Mouse (Mus musculus) left cerebral cortex, postnatal 36 days (tissue): ENCODE results near the gene Gm6408. TPM values are rescaled to one million over a fixed set of nuclear protein-coding genes. Genes with fewer than 3 reads are reported as not detected.
A peak's percentile ranks its signal among the peaks of the same experiment; 100 is the strongest.
"Not testable (repeated sequence)": the region's sequence is repeated elsewhere in the genome, so short reads cannot be mapped to it uniquely, and the experiment has no call there.

ENCODE experiments used
- DNase-seq, 2 experiments: peaks; one replicate each; pipeline ENCODE4 v3.0.0; 2021 to 2022; ENCODE audit warnings: low spot score in 2 of 2, mixed read lengths in 1 of 2
- intact Hi-C: fragments of 180-260 bp; cut with DNase I; formaldehyde crosslinking; loops from one replicate; pipeline ENCODE4 v1.15.1; 2025
- total RNA-seq, 2 experiments: library from RNA; stranded (reverse); gene quantifications; 2 replicates each; pipeline ENCODE4 v1.2.3; 2021

Gm6408 gene
- not detected for total RNA-seq

DNA sequence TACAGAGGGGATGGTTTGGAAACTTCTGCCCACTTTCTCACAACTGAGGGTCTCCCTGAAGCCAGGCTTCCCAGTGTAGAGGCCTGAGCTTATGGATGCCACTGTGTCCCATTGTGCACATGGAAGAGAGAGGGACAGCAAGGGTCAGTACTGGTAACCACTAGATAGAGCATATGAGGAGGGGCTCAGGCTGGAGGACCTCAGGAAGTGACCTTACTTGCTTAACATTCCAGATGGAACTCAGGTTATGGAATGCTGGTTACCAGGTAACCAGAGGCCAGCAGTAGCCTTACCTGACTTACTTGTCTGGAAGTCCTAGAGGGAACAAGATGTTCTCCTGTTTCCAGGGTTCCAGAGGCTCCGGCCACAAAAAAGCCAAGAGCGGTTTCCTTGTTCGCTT, at the start of gene Gm6408:
Gene Gm6408, plus strand, starts transcription at position 301 of the 400 bp plus-strand sequence.
- DNase-seq, intact Hi-C loops: not testable (repeated sequence)

DNA sequence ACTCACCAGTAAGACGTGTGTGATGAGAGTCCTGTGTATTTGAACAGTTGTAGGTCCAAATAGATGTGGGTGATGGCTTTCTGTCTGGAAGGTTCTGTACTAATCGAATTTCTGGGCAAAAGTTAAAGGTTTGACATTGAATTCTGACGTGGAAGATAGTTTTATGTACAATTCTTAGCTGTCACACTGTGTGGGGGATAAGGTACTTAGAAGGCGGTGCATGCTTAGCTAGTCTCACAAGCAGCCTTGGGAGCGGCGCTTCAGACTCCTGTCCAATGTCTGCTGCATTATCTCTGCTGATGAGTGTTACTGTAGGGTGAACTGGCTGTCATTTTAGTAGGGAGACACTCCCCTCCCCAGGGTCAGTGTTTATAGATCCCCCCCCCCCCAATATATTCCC, 49.3 kb upstream of the Gm6408 start:
- intact Hi-C loops, result no loop called here
- DNase-seq, result no peak

DNA sequence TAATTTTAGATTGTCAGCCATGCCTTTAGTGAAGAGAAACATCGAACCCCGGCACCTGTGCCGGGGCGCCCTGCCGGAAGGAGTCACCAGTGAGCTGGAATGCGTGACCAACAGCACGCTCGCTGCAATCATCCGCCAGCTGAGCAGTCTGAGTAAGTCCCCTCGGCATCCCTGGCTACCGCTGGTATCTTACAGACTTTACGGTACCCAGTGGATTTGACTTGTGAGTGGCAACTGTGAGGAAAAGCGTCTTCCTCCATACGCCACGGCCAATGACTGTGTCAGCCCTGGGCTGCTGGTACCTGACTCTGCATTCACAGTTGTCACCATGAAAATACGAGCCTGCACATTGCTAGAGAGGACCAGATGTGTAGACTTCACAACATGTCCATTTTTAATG, 46.4 kb upstream of the Gm6408 start:
- DNase-seq, result no peak
- intact Hi-C loops, result no loop called here

DNA sequence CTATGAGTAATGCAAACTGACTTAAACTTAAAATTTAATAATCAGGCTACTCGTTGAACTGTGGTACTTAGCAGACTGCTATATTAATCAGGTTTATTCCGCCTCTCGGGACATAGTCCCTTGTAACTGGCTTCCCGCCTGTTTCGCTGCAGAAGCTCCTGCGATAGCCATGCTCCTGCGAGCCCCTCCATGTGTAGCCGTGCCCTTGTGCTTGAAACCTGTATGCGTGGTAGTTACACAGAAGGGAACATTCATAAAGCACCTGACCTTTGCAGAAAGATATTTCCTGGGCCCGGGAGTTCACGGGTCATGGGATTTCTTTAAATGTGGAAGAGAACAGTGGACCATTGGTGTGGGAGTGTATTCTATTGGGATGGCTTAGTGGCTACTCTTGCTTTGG, 45.0 kb upstream of the Gm6408 start:
- intact Hi-C loops, result no loop called here
- DNase-seq, result no peak

DNA sequence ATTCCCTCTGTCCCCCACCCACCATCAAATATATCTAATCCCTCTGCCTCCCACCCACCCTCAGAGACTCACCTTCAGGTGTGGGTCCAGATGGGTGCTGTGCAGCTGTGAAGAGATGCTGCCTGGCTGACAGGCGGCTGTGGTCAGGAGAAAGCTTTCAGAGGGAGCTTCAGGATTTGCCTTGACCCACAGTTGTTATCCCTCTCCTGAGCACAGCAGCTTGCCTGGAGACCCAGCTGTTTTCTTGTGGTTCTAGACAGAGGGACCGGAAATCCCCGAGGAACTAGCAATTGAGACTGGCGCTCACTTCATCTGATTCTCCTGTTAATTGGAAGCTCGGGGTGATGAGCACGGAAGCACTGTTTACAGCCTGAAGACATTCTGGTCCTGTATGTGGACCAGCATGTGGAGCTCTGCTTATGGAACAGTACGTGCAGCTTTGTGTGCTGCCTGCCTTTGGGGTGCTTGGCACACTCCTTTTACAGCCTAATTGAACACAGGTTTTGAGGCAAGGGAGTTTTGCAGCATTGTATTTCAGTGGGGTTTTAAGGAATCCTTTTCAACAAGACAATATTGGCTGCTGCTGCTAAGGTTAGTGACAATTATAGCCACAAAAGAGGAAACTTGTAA, 42.5 kb upstream of the Gm6408 start:
- DNase-seq, result no peak
- intact Hi-C loops, result no loop called here

DNA sequence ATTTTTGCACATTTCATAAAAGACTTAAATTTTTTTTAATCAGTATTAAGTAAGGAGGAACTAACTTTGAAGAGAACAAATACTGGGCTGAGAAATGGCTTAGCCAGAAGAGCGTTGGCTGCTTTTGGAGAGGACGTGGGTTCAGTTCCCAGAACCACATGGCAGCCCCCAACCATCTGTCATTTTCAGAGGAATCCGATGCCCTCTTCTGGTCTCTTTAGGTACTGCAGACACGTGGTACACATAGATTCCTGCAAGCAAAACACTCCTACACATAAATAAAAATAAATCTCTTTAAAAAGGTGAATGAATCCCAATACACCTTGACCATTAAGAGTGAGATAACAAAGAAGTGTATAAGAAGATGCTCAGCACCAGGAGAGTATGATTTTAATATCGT, 41.5 kb upstream of the Gm6408 start:
- DNase-seq, result no peak
- intact Hi-C loops, result no loop called here

DNA sequence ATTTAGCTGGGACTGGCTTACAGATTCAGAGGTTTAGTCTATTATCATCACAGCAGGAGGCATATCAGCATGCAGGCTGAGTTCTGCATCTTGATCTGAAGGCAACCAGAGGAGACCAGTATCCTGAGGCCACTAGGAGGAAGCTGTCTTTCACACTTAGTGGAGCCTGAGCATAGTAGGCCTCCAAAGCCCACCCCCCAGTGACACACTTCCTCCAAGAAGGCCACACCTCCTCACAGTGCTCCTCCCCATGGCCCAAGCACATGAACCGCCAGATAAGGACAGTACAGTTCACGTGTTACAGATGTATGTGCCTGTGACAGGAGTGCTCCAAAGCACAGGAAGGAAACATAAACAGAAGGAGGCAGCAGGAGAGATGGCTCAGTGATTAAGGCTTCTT, 39.0 kb upstream of the Gm6408 start:
- DNase-seq, result no peak
- intact Hi-C loops, result no loop called here

DNA sequence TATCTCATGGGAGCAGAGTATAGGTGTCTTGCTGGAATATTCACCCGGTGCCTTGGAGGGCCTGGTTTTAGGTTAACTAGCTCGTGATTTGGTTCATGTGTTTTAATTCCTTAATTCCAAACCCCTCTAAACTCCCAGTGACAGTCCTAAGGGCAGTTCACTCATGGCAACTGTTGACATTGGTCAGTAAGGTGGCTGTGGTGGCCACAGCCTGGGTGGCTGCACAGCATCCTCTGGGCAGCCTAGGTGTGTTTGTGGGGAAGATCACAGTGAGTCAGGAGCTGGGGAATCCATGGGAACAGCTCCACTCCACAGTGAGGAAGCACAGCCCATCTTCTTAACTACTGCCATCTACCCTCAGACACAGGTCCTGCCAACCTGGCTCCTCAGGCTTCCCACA, 35.1 kb upstream of the Gm6408 start:
- intact Hi-C loops, result no loop called here
- DNase-seq, result no peak

DNA sequence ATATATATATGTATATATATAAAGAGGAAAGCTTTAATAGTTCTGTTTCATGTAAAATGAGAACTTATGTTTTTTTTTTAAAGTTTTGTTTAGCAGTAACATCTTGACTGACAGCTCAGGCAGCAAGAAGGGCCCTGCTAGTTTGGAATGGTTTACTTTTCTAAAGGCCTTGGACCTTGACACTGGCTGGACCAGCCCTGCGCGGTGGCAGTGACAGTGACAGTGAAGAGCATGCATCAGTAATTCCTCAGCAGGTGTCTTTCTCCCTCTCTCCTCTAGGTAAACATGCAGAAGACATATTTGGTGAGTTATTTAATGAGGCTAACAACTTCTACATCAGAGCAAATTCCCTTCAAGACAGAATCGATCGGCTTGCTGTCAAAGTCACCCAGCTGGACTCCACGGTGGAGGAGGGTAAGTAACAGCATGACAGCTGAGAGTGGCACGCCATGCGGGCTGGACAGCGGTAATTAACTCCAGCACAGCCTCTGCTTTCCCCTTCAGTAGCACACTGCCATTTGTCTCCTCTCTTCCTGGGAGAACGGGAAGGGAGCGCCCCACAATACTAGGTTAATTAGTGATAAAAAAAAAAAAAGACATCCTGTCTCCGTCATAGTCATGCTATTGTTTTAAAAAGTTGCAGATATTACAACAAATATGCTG, 30.0 kb upstream of the Gm6408 start:
- DNase-seq, result no peak
- intact Hi-C loops, result no loop called here

DNA sequence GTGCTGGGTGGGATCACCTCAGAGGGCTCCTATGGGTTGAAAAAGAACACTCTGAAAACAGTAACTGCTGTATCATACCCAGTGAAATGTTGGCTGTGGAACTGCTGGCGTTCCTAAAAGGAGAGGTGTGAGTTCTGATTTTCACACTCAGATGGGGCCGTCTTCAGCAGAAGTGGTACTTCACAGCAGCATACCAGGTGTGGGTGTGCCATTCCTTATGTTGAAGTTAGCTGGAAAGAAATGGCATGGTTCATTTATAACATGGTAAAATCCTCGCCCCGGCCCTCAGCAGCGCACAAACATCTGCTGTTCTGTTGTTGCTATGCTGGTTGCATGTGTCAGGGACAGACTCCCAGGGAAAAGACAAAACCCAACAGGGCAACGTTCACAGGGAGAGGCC, 28.2 kb upstream of the Gm6408 start:
- peak; percentile 33 to 34 for DNase-seq

DNA sequence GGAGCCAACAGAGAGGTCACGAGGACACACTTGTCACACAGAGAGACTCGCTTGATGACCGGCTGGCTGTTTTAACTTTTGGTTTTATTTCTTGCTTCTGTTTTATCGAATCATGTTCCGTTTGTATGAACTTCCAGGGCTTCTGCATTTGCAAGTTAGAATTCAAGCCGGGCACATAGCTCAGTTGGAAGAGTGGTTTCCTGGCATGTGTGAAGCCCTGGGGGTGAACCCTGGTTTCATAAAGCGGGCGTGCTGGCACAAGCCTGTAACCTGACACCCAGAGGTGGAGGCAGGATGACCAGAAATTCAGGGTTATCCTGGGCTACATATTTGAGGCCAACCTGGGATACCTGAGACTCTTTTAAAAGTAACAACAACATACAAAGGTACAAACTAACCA, 20.2 kb upstream of the Gm6408 start:
- intact Hi-C loops, result loop anchor here (5.0 kb wide), 1 partner anchor 44 kb away; no protein-coding TSS in a partner anchor
- DNase-seq, result no peak

More for the DNA sequence above, 28.2 kb upstream of the Gm6408 start:
- intact Hi-C loops, result no loop called here

DNA sequence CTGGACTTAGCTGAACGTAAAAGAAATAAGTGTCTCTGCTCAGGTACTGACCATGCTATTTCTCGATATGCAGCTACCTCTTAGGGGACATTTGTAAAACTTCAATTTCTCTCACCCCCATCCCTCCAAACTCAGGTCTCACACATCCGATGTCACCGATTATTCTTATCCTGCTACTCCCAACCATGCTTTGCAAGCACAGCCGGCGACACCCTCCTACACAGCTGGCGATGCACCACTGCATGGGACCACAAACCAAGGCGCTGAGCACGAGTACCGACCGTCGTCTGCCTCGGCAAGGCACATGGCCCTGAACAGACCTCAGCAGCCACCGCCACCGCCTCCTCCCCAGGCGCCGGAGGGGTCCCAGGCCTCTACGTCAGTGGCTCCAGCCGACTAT, 15.1 kb upstream of the Gm6408 start:
- DNase-seq, result peak; percentile 19 to 32
- intact Hi-C loops, result no loop called here

DNA sequence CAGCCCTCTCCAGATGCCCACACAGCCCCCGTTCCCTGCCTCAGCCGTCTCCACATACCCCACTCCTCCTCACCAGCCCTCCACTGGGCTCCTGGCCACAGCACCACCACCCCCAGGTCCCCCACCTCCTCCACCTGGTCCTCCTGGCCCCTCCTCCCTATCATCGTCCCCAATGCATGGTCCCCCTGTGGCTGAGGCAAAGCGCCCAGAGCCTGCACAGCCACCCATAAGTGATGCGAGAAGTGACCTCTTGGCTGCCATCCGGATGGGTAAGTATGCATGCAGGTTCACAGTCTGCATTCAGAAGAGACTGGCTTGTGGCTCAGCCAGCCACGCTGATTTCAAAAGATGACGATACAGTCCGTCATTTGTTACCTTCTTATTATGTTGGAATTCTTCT, 13.5 kb upstream of the Gm6408 start:
- no peak for DNase-seq
- intact Hi-C loops, result no loop called here

DNA sequence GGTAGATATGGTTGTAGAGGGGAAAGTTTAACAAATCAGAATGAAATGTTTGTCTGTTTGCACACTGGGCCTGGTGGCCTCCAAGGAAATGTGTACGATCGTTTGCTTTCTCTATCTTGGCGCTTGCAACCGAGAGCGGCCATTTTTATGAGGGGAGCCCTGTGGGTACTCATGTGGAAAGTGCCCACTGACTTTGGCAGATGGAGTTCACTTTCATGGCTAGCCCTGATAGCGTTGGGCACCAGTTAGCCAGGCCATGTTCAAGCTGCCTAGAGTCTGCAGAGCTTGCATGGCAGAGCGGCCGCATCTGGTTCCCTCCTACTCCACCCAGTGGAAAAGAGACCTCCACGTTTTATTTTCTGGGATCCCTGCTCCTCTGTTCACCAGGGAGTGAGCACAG, 10.9 kb upstream of the Gm6408 start:
- intact Hi-C loops, result loop anchor here (5.0 kb wide), 1 partner anchor 144 kb away; no protein-coding TSS in a partner anchor
- DNase-seq, result no peak

DNA sequence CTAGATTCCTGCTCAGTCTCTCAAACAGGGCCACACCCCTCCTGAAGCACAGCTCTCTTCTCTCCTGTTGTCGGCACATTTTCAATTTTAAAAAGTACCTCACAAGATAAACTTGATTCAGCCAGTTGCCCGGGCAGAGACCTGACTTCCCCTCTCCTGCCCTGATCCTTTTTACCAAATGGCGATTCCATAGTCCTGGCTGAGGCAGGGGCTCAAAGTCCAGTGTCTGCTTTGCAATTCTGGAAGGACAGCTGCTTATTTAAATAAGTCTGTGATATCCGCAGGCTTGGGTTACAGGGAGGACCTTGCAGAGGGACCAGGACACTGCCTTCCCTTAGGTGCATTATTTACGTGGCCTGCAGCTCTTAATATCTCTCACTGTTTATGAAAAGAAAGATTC, 10.5 kb upstream of the Gm6408 start:
- no peak for DNase-seq
- intact Hi-C loops, result loop anchor here (5.0 kb wide), 1 partner anchor 144 kb away; no protein-coding TSS in a partner anchor

DNA sequence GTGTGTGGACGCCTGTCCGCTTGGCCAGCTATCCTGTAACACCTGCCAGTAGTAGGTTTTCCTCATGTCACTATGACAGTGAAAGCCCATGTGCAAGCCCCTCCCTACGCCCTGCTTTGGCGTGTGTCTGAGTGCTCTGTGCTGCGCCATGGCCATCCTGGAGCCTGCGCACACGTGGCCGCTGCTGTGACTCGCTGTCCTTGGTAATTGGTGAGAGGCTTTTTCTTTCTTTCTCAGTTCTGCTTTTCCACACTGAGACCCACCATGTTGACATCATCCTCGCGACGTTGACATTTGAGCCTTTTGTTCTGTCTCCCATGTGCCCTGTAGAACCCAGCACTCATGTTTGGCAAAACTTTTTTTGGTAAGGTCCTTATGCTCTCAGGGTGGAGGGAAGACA, 9.9 kb upstream of the Gm6408 start:
- intact Hi-C loops, result loop anchor here (5.0 kb wide), 1 partner anchor 145 kb away; no protein-coding TSS in a partner anchor
- no peak for DNase-seq

DNA sequence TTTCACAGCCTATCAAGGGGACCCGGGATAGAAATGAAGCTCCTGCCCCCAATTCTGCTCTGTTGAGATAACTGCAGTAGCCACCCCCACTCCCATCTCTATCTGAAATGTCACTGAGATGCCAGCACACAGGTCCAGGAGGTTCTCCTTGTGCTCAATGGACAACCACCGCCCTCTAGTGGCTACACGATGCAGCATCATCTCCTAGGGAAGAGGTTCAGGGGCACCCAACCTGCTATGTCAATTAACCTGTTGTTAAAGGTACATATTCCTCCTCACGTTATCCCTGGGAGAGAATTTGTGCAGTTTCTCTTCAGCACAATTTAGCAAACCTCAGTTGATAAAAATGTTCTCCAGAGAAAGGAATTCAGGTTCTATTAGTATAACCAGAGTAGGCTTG, 2.2 kb upstream of the Gm6408 start:
- DNase-seq, result peak; percentile 25 to 40
- intact Hi-C loops, result not testable (repeated sequence)

DNA sequence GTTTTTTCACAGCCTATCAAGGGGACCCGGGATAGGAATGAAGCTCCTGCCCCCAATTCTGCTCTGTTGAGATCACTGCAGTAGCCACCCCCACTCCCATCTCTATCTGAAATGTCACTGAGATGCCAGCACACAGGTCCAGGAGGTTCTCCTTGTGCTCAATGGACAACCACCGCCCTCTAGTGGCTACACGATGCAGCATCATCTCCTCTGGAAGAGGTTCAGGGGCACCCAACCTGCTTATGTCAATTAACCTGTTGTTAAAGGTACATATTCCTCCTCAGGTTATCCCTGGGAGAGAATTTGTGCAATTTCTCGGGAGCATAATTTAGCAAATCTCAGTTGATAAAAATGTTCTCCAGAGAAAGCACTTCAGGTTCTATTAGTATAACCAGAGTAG, 7.2 kb downstream of the Gm6408 start:
- intact Hi-C loops, result not testable (repeated sequence)

DNA sequence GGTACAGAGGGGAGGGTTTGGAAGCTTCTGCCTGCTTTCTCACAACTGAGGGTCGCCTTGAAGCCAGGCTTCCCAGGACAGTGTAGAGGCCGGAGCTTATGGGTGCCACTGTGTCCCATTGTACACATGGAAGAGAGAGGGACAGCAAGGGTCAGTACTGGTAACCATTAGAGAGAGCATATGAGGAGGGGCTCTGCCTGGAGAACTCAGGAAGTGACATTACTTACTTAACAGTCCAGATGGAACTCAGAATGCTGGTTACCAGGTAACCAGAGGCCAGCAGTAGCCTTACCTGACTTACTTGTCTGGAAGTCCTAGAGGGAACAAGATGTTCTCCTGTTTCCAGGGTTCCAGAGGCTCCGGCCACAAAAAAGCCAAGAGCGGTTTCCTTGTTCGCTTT, 9.3 kb downstream of the Gm6408 start, which contains the start of gene Gm6370:
Gene Gm6370, plus strand, starts transcription at position 301 of the 400 bp plus-strand sequence.
- intact Hi-C loops, result not testable (repeated sequence)

More for the DNA sequence above, 7.2 kb downstream of the Gm6408 start:
- not testable (repeated sequence) for DNase-seq

DNA sequence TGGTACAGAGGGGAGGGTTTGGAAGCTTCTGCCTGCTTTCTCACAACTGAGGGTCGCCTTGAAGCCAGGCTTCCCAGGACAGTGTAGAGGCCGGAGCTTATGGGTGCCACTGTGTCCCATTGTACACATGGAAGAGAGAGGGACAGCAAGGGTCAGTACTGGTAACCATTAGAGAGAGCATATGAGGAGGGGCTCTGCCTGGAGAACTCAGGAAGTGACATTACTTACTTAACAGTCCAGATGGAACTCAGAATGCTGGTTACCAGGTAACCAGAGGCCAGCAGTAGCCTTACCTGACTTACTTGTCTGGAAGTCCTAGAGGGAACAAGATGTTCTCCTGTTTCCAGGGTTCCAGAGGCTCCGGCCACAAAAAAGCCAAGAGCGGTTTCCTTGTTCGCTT, 20.3 kb downstream of the Gm6408 start, which contains the start of gene 4930449I24Rik:
Gene 4930449I24Rik, plus strand, starts transcription at position 301 of the 400 bp plus-strand sequence.
- DNase-seq, intact Hi-C loops: not testable (repeated sequence)

More for the DNA sequence above, 9.3 kb downstream of the Gm6408 start, which contains the start of gene Gm6370:
- not testable (repeated sequence) for DNase-seq

DNA sequence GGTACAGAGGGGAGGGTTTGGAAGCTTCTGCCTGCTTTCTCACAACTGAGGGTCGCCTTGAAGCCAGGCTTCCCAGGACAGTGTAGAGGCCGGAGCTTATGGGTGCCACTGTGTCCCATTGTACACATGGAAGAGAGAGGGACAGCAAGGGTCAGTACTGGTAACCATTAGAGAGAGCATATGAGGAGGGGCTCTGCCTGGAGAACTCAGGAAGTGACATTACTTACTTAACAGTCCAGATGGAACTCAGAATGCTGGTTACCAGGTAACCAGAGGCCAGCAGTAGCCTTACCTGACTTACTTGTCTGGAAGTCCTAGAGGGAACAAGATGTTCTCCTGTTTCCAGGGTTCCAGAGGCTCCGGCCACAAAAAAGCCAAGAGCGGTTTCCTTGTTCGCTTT, 32.1 kb downstream of the Gm6408 start, which contains the start of gene Gm3402:
Gene Gm3402, plus strand, starts transcription at position 301 of the 400 bp plus-strand sequence.
- DNase-seq, intact Hi-C loops: not testable (repeated sequence)
